Mouse (Mus musculus) heart, embryonic 12.5 days (tissue): Measurements from ENCODE around the gene Syvn1. TPM values are rescaled to one million over a fixed set of nuclear protein-coding genes. Genes with fewer than 3 reads are reported as not detected.

ENCODE experiments used
- ATAC-seq: fragments of 200-750 bp; cut with Nextera tagmentation; 2 replicates; pipeline ENCODE4 v1.8.0; 2017; ENCODE audit warnings: moderate TSS enrichment, moderate library complexity; ENCODE audit not compliant: insufficient number of reproducible peaks, low FRiP score
- H3K27ac ChIP-seq: fragments of 300-500 bp; sonication (generic); 2 replicates; pipeline ENCODE4 v1.5.1; 2016; ENCODE audit warnings: mild to moderate bottlenecking, moderate library complexity; ENCODE audit not compliant: poor library complexity, severe bottlenecking
- H3K27me3 ChIP-seq: fragments of 300-500 bp; sonication (generic); replicated peaks from 2 replicates; pipeline ENCODE4 v1.6.1; 2016; ENCODE audit warnings: mild to moderate bottlenecking, moderate library complexity
- H3K36me3 ChIP-seq: fragments of 300-500 bp; sonication (generic); 2 replicates; pipeline ENCODE4 v1.6.1; 2016; ENCODE audit warnings: mild to moderate bottlenecking, moderate library complexity
- H3K4me1 ChIP-seq: fragments of 300-500 bp; sonication (generic); replicated peaks from 2 replicates; pipeline ENCODE4 v1.6.1; 2016; ENCODE audit warnings: mild to moderate bottlenecking
- H3K4me2 ChIP-seq: fragments of 300-500 bp; sonication (generic); 2 replicates; pipeline ENCODE4 v1.6.1; 2016; ENCODE audit warnings: mild to moderate bottlenecking, moderate library complexity
- H3K4me3 ChIP-seq: fragments of 300-500 bp; sonication (generic); 2 replicates; pipeline ENCODE4 v1.5.1; 2016; ENCODE audit warnings: mild to moderate bottlenecking
- H3K9ac ChIP-seq: fragments of 300-500 bp; sonication (generic); 2 replicates; pipeline ENCODE4 v1.6.1; 2016; ENCODE audit warnings: mild to moderate bottlenecking, moderate library complexity
- H3K9me3 ChIP-seq: fragments of 300-500 bp; sonication (generic); replicated peaks from 2 replicates; pipeline ENCODE4 v1.6.1; 2016; ENCODE audit warnings: mild to moderate bottlenecking, moderate library complexity
- WGBS: fragments of 180-500 bp; shearing (Covaris S2); methylation state at CpG from one replicate; pipeline ENCODE4 v1.1.7; 2016; 5-methylcytosine and 5-hydroxymethylcytosine counted together
- polyA plus RNA-seq: library from polyadenylated mRNA; unstranded; fragments of >200 nt; fragmentation: Nextera tagmentation; extraction: Ambion mirVana; gene quantifications from 2 replicates; pipeline ENCODE4 v1.2.1, GENCODE M21; 2016

The Syvn1 gene
- polyA plus RNA-seq, 1 experiment from 2014 or later = 21.1 TPM

DNA sequence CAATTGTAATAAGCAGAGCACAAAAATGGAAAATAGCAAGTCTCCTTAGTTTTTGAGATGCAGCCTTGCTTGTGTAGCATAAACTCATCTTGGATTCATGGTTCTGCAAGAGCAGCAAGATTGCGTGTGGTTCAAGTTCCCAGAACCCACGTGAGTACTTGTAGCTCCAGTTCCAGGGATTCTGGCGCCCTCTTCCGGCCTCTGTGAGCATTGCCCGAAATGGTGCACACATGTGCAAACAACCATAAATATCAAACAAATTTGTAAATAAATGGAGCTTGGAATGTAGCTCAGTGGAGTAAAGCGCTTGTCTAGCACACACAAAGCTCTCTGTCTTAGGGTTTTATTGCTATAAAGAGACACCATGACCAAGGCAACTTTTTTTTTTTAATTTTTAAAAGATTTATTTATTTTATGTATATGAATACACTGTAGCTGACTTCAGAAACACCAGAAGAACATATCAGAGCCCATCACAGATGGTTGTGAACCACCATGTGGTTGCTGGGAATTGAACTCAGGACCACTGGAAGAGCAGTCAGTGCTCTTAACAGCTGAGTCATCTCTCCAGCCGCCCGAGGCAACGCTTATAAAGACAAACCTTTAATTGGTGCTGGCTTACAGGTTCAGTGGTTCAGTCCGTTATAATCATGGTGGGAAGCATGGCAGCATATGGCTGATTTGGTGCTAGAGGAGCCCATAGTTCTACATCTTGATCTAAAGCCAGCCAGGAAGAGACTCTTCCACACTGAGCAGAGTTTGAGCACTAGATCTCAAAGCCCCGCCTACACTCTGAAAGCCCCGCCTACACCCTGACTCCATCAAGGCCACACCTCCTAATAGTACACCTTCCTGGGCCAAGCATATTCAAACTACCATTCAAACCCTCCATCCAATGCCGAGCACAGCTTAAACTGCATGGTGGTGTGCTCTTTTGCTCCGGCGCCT lies 28.0 kb upstream of the Syvn1 start:
- H3K4me1 ChIP-seq = peaks cover 14% of the 10 kb centered on the region
- no peak overlapping the region for H3K4me3 ChIP-seq
- no peaks in the 10 kb centered on the region for H3K9me3 ChIP-seq
- WGBS = 29% methylated on average over 15 of the region's 15 CpGs
- no peak overlapping the region for H3K27ac ChIP-seq
- ATAC-seq = no peak
- no peak overlapping the region for H3K9ac ChIP-seq
- H3K4me2 ChIP-seq = no peak overlapping the region
- peaks cover 6% of the 10 kb centered on the region; the same call in 1 of the 2 replicates for H3K27me3 ChIP-seq
- H3K36me3 ChIP-seq = no peaks in the 10 kb centered on the region

DNA sequence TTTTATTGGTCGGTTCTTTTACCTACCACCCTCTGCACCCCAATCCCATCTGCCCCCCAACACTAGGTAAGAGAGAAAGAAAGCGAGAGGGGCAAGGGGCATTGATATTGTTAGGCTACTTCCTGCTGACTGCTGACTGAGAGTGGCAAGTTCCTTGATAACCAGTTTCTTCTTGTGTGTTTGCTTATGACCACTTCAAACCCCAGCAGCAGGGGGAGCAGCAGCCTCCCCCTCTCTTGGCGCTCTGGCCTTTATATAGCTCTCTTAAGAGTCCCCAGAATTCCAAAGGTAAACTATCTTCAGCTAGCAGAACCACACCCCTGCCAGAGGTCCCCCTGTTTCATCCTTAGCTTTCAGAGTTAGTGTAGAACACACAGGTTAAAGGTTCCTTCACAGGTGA lies 26.1 kb upstream of the Syvn1 start:
- Histone ChIP-seq H3K36me3 (no peaks in the 10 kb centered on the region), H3K9ac (no peak overlapping the region), H3K27me3 (0 out of 2 replicates have a peak, but pooled peaks cover 6% of the 10 kb centered on the region), H3K4me1 (peaks cover 6% of the 10 kb centered on the region), H3K27ac (no peak overlapping the region), H3K4me3 (no peak overlapping the region), H3K4me2 (no peak overlapping the region), H3K9me3 (no peaks in the 10 kb centered on the region)
- WGBS = 46% methylated on average over 3 of the region's 3 CpGs
- no peak for ATAC-seq

GRCm38 (mm10) chr19:6023059-6023458 lies 23.3 kb upstream of the Syvn1 start:
- no peak overlapping the region for H3K4me2 ChIP-seq
- H3K36me3 ChIP-seq = no peaks in the 10 kb centered on the region
- 57% methylated on average over 8 of the region's 8 CpGs for WGBS
- H3K9me3 ChIP-seq = no peaks in the 10 kb centered on the region
- H3K4me3 ChIP-seq = no peak overlapping the region
- no peak overlapping the region for H3K27ac ChIP-seq
- 0 out of 2 replicates have a peak, but pooled peaks cover 3% of the 10 kb centered on the region for H3K27me3 ChIP-seq
- H3K9ac ChIP-seq = no peak overlapping the region
- ATAC-seq = no peak
- H3K4me1 ChIP-seq = no peaks in the 10 kb centered on the region

DNA sequence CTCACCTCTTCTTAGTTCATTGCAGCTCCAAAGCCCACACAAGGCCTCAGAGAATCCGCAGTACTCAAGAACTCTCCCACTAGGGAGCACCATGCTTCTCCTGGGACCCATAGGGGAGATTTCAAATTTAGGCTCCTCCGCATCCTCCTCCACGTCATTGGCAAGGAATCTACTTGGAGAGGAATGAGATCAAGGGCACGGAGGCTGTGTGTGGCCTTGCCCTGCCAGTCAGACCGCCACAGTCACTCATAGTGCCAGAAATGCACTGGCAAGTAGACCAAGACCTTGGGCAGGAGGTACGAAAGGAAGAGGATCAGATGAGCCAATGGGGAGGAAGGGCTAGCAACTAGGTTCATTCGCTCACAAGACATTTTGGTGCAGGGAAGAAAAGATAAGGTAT lies 22.4 kb upstream of the Syvn1 start:
- ATAC-seq = no peak
- Histone ChIP-seq H3K9me3 (no peaks in the 10 kb centered on the region), H3K36me3 (no peaks in the 10 kb centered on the region), H3K9ac (no peak overlapping the region), H3K4me3 (no peak overlapping the region), H3K27me3 (0 out of 2 replicates have a peak, but pooled peaks cover 3% of the 10 kb centered on the region), H3K4me2 (no peak overlapping the region), H3K27ac (no peak overlapping the region), H3K4me1 (no peaks in the 10 kb centered on the region)
- 77% methylated on average over 7 of the region's 7 CpGs for WGBS

DNA sequence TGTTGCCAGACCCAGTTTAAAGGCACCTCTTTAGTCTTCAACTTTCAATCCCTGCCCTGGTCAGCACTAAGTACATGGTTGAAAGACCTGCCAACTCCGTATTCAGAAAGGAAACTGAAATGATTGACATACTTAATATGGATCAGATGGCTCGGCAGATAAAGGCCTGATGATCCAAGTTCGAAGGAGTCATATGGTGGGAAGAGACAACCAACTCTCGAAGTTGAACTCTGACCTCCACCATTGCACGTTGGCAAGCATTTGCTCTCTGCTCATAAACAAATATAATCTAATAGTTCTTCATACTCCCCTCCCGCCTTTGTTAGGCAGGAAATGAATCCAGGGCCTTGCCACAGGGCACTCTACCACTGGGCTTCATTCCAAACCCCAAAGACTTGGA lies 17.4 kb upstream of the Syvn1 start:
- Histone ChIP-seq H3K9me3 (no peaks in the 10 kb centered on the region), H3K27ac (no peak overlapping the region), H3K4me1 (no peaks in the 10 kb centered on the region), H3K4me2 (no peak overlapping the region), H3K9ac (no peak overlapping the region), H3K27me3 (0 out of 2 replicates have a peak, but pooled peaks cover 1% of the 10 kb centered on the region), H3K4me3 (no peak overlapping the region), H3K36me3 (no peaks in the 10 kb centered on the region)
- 83% methylated on average over 6 of the region's 6 CpGs for WGBS
- ATAC-seq = no peak

DNA sequence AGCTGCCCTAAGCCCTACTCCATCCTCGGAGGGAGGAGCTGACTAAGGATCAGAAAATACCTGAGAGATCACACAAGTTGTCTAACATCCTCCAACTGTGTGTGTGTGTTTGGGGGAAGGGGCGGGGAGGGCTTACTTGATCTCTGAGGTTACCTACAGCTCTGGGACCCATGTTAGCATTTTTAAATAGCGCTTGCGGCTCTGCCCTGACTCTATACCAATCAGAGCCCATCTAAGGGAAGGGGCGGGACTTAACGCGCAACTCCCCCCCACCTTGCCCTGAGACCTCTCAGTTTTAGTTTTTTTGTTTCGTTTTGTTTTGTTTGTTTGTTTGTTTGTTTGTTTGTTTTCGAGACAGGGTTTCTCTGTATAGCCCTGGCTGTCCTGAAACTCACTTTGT lies 16.9 kb upstream of the Syvn1 start:
- Histone ChIP-seq H3K4me2 (no peak overlapping the region), H3K9me3 (no peaks in the 10 kb centered on the region), H3K27me3 (no peaks in the 10 kb centered on the region), H3K9ac (no peak overlapping the region), H3K27ac (no peak overlapping the region), H3K4me1 (no peaks in the 10 kb centered on the region), H3K36me3 (no peaks in the 10 kb centered on the region), H3K4me3 (no peak overlapping the region)
- ATAC-seq = no peak
- WGBS = 70% methylated on average over 9 of the region's 9 CpGs

- no peak for ATAC-seq
- no peaks in the 10 kb centered on the region for H3K27me3 ChIP-seq
- H3K36me3 ChIP-seq = no peaks in the 10 kb centered on the region
- no peaks in the 10 kb centered on the region for H3K9me3 ChIP-seq
- no peak overlapping the region for H3K27ac ChIP-seq
- no peak overlapping the region for H3K4me3 ChIP-seq
- 61% methylated on average over 14 of the region's 14 CpGs for WGBS
- no peak overlapping the region for H3K9ac ChIP-seq
- H3K4me2 ChIP-seq = no peak overlapping the region
- H3K4me1 ChIP-seq = no peaks in the 10 kb centered on the region
Observed at GRCm38 (mm10) chr19:6030520-6031280, 15.7 kb upstream of the Syvn1 start.

DNA sequence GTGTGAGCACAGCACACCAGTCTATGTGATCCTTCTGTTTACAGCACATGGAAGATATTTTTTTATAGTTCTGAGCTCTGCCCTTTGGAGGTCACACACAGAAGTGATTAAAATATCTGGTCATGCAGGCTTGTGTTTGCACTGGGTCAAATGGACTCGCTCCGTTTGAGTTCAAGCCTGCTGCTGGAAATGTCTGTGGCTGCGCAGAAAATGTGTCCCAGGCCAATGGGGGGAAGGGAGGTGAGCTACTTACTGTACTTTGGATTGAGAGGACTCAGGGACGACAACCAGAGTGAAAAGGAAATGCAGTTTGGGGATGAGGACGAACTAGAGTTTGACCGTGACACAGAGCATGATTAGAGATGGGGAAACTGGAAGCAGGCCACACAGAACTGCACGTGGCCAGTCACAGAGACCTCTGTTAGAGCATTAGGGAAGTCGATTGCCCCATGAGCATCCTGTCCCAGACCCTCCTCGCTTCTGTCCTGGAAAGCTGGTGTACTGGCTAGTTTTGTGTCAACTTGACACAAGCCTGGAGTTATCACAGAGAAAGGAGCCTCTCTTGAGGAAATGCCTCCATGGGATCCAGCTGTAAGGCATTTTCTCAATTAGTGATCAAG lies 10.3 kb upstream of the Syvn1 start:
- H3K9ac ChIP-seq = no peak overlapping the region
- no peaks in the 10 kb centered on the region for H3K4me1 ChIP-seq
- H3K27me3 ChIP-seq = no peaks in the 10 kb centered on the region
- 70% methylated on average over 9 of the region's 9 CpGs for WGBS
- no peak for ATAC-seq
- no peaks in the 10 kb centered on the region for H3K9me3 ChIP-seq
- no peak overlapping the region for H3K4me2 ChIP-seq
- H3K36me3 ChIP-seq = no peaks in the 10 kb centered on the region
- H3K4me3 ChIP-seq = no peak overlapping the region
- H3K27ac ChIP-seq = no peak overlapping the region

DNA sequence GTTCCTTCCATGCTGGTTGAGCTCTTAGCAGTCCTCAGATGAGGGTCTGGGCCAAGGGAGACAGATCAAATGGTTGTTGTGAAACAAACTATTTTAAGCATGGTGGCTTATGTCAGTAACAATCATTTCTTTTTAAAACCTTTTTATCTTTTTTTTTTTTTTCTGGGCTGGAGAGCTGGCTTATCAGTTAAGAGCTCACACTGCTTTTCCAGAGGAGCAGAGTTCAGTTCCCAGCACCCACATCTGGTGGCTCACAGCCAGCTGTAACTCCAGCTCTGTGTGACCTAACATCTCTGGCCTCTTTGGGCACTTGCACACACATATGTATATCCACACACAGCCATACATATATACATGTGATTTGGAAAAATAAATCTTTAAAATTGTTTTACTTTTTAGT lies 8.7 kb upstream of the Syvn1 start:
- no peaks in the 10 kb centered on the region for H3K9me3 ChIP-seq
- no peak overlapping the region for H3K4me3 ChIP-seq
- no peaks in the 10 kb centered on the region for H3K4me1 ChIP-seq
- no peak overlapping the region for H3K9ac ChIP-seq
- no peaks in the 10 kb centered on the region for H3K27me3 ChIP-seq
- no peak overlapping the region for H3K27ac ChIP-seq
- ATAC-seq = no peak
- no peak overlapping the region for H3K4me2 ChIP-seq
- no peaks in the 10 kb centered on the region for H3K36me3 ChIP-seq

GRCm38 (mm10) chr19:6038326-6038725 lies 8.1 kb upstream of the Syvn1 start:
- H3K4me1 ChIP-seq = no peaks in the 10 kb centered on the region
- H3K4me3 ChIP-seq = no peak overlapping the region
- no peak overlapping the region for H3K27ac ChIP-seq
- no peaks in the 10 kb centered on the region for H3K36me3 ChIP-seq
- H3K9ac ChIP-seq = no peak overlapping the region
- WGBS = 71% methylated on average over 7 of the region's 7 CpGs
- no peaks in the 10 kb centered on the region for H3K27me3 ChIP-seq
- H3K4me2 ChIP-seq = no peak overlapping the region
- H3K9me3 ChIP-seq = no peaks in the 10 kb centered on the region
- ATAC-seq = no peak

DNA sequence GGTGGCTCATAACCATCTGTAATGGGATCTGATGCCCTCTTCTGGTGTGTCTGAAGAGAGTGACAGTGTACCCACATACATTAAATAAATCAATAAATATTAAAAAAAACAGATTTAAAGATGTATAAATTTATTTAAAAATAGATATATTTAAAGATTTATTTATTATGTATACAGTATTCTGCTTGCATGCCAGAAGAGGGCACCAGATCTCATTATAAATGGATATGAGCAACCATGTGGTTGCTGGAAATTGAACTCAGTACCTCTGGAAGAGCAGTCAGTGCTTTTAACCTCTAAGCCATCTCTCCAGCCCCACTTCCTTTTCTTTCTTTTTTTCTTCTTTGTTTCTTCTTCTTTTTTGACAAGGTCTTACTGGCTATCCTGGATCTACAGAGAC lies 6.4 kb upstream of the Syvn1 start:
- Histone ChIP-seq H3K4me3 (no peak overlapping the region), H3K36me3 (no peaks in the 10 kb centered on the region), H3K9ac (no peak overlapping the region), H3K27me3 (no peaks in the 10 kb centered on the region), H3K27ac (no peak overlapping the region), H3K4me2 (no peak overlapping the region), H3K4me1 (0 out of 2 replicates have a peak, but pooled peaks cover under 1% of the 10 kb centered on the region), H3K9me3 (no peaks in the 10 kb centered on the region)
- no peak for ATAC-seq
